Mouse (Mus musculus) kidney, adult 8-10 months (tissue): ENCODE results near the gene Bpnt1.
A peak's percentile ranks its signal among the peaks of the same experiment; 100 is the strongest.
"Not testable (repeated sequence)": the region's sequence is repeated elsewhere in the genome, so short reads cannot be mapped to it uniquely, and the experiment has no call there.

ENCODE experiments used
- DNase-seq, 2 experiments: peaks; one replicate each; pipeline ENCODE4 v3.0.0; 2022

Gene Bpnt1

DNA sequence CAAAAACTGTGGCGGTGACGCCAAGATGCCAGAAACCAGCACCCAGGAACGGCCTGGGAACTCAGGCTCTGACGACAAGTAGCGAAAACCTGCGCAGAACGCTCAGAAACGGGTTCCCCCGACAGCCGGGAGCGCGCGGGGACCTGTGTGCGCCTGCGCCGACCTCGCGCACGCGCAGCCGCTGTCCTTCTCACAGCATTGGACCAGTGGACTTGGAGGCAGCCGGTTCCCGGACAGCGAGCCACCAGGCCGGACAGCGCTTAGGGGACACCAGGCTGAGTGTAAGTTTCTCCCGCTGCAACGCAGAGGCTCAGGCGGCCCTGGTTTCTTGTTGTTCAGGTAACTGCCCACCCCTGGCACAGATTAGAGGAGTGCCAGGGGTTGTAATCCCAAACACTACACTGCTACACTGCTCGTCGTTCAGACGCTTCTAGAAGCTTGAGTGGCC lies at the start of gene Bpnt1:
Bpnt1 (plus strand) TSS at position 167 of the 448 bp plus-strand sequence.
- DNase-seq, result peak; percentile 87 to 88

DNA sequence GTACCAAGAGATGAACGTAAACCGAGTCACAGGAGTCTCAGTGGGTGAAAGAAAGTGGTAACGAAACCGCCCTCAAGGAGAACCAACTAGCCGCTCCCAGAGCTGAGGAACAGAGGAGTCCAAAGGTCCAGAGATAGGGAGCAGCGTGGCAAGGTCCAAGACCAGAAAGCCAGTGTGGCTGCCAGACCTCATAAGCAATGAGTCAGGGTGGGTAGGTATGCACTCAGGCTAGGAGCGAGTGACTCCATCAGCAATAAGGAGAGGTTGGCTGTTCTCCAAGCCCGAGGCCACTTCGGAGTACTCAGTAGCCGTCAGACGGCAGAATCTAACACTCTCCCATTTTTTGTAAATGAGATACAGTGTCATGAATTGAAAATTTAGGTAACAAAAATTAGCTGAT lies 49.1 kb upstream of the Bpnt1 start:
- peak; percentile 63 to 68 for DNase-seq

DNA sequence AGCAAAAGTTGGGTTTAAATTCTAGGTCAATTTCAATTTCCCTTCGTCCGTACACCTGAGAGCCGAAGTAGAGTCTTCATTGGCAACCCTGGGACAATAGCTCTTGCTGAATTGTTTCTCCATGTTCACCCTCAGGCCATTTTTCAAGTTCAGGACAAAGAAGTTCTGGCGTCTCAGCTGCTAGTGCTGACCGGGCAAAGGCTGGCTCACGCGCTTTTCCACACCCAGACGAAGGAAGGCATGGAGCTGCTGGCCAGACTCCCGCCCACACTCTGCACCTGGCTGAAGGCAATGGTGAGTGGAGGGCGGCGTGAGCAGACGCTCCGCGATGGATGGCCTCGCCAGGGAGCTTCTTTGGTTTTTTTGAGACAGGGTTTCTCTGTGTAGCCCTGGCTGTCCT lies 48.7 kb upstream of the Bpnt1 start:
- DNase-seq, result peak in 1 of 2 experiments; percentile 25

DNA sequence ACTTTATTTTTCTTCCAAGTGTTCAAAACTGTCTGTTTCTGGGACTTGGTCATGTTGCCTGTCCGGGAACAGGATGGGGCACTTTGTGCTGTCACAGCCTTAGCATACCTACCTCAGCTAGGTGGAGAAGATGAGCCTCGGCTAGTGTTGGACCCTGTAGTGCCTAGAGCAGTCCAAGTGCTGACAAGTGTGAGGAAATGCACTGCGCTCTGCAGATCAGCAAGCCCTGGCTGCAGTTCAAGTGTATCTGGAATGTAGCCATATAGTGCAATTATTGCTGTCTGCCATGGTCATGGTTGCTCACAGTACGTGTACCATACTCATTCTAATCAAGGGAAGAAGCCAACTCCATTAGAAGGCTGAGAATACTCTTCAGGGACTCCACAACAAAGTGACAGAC lies 47.2 kb upstream of the Bpnt1 start:
- peak; percentile 43 to 55 for DNase-seq

DNA sequence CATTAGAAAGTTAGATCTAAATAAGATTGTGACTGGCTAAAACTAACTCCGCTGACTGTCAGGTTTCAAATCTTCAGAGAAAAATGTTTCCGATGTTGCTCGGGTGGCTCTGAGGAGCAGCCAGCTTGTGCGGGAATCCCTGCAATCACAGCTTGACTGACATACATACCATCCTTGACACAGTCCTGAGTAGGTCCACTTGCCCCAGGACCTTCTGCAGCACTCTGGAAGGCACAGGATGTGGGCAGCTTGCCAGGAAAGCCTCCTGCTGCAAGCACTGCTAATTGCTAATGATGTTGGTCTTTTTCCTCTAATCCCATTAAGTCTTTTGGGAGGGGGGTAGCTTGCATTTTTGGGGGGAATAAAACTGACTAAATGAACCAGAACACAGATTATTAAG lies 46.8 kb upstream of the Bpnt1 start:
- peak in 1 of 2 experiments; percentile 60 for DNase-seq

DNA sequence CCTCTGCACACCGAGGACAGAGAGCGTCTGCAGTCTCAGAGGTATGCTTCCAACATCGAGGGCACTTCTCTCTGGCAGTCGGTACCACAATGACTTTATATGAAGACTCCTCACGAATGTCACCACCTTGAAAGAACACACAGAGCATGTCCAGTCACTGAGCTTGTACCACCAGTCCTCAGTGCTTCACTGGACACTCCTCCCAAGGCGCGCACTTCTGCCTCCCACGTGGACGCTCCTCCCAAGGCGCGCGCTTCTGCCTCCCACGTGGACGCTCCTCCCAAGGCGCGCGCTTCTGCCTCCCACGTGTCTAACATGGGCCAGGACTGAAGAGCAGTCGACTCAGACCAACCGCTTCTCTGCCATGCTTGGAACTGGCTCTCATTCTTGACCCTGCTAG lies 44.9 kb upstream of the Bpnt1 start:
- DNase-seq, result no peak

DNA sequence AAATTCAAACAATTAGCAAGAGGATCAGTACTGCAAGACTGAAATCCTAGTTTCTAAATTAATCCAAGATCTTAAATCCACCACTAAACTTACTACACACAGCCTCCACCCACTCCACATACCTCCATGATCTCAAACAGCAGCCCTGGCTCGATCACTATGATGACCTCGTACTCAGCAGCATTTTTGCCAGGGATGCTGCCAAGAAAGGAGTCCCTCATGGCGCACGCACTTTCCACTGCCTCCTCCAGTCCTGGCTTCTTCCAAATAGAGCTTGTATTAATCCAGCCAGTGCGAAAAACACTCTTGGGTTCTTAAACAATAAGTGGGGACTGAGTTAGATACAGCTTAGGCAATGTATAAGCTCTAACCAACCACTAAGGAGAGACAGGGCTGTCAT lies 42.7 kb upstream of the Bpnt1 start:
- DNase-seq, result no peak

DNA sequence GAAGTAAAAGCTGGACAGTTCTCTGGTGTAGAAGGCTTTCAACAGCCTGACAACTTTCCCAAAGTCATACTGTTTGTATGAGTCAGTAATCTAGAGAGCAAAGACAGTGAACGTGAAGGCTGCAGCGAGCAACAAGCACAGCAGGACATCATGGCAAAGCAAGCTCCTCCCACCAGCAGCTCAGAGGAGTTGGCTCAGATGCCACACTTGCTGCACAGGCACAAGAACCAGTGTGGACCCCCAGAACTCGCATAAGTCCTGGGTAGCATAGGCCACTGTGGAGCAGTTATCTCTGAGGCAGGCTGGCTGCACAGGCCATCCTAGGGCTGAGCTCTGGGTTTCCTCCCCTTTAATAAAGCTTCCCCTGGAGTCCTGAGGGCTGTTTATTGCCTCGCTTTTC lies 40.6 kb upstream of the Bpnt1 start:
- no peak for DNase-seq

DNA sequence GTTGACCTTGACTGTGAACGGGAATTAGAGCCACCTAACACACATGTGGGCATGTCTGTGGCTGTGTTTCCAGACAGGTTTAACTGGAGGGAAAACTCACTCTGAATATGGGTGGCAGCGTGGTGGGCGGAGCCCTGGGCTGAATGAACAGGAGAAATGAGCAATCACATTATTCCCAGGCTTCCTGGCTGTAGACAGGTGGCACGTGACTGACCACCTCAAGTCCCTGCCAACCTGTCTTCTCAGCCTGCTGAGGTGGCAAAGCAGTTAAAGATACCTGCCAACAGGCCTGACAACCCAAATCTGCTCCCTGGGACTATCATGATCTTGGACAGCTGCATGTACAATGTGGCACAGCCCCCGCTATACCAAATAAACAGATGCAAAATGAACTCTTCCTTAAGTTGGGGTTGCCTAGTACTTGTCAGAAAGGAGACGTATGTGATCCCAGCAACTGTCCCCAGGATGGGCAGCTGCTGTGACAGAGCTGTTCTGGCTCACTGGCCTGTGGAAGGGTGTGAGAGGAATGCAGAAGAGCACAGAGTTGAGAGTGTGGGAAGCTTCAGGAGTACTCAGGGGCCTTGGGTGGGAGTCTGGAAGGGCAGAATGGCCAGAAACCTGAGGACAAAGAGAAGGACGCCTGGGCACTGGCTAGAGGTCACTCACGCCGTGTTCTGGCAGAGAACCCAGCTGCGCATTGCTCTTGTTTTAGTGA lies 39.1 kb upstream of the Bpnt1 start:
- peak in 1 of 2 experiments; percentile 18 for DNase-seq

DNA sequence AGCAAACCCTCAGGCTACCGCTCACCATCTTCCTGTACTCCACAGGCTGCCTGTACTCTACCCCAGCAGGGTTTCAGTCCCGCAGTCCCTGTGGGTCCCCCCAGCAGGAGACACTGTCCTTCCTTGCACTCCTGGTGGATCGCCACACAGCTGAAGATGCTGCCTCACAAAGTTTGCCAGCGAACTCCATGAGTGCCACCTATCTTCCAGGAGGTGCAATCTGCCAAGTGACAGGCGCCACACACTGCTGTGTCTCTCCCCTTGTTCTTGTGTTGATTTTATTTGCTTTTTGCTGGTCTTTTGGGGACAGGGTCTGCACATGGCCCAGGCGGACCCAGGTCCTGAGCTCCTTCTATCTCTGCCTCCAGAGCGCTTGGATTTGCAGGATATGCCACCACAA lies 35.1 kb upstream of the Bpnt1 start:
- no peak for DNase-seq

DNA sequence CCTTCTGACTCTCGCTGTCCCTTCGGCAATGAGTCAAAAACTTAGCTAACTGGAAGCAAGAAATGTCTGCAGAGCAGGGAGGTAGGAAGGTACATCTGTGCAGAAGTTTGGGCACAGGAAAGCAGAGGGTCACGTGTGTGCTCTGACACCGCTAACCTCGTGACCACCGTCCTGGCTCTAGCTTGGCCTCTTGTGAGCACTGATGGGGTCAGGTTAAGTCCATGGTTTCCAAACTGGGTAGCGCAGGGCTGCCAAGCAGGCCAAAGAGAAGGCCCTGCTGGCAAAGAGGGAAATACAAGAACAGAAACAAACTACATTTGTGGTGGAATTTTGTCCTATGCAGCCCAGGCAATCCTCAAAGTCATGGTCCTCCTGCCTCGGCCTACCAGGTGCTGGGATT lies 33.5 kb upstream of the Bpnt1 start:
- no peak for DNase-seq

DNA sequence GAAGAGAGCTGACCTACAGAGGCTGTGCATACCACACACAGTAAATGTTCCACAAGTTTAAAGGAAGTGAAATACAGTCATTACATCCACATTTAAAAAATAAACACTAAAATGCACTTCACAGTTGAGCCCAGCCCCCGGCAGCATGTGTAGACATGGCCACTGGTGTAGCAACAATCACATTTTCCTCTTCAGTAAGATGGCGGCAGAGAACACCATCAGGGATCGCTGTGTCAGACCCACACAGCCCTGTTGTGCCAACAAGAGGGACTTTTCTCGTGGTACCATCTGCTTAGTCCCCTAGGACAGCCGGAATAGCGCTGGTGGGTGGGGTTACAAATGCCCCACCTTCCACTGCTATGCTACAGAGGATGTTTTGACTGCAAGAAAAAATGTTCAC lies 29.1 kb upstream of the Bpnt1 start:
- no peak for DNase-seq

DNA sequence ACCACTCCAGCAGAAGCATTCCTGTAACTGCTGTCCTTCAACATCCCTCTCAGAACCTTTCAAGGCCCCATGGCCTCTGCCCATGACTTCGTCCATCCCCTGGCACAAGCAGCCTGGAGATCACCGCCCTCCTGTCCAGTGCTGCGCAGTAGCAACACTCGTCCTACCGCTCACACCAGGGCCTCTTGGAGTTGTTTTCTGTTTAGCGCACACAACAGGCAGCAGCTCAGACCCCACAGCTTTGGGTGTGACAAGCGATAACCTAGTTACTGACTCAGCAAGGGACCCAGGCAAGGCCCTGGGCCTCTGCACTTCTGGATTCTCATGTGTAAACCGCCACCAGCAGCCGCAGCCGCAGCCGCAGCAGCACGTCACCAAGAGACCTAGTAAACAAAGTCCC lies 25.1 kb upstream of the Bpnt1 start:
- DNase-seq, result no peak

DNA sequence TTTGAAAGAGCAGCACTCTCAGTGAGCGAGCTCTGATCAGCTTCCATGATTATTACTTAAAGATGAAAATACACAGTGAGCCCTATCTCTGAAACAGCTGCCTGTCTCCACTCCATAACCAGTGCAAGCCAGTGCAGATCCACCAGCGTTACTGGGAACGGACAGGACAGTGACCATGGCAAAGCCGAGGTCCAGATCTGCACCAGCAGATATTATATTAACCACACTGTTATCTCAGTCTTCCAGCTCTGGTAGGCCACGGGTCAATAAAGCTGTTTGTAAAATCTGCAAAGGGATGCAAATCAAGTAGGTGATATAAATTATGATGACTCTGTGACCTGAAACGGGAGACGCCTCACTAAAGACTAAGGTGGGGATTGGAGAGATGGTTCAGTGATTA lies 24.3 kb upstream of the Bpnt1 start:
- no peak for DNase-seq

DNA sequence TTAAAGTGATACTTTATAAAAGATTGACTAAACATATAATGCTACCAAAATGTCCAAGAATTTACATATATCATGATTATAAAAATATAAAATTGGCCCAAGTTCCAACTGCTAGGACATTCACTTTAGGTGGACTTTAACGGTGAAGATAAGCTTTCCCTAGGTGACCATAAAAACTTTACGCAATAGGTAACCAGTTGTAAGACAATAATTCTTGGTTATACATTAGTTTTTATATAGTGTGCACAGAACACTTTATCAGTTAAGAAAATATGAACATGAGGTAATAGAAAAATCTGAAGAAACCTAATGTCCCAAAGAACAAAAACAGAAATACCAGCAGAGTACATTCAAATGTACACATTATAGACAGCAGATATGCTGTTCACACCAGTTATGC lies 23.6 kb upstream of the Bpnt1 start:
- no peak for DNase-seq

DNA sequence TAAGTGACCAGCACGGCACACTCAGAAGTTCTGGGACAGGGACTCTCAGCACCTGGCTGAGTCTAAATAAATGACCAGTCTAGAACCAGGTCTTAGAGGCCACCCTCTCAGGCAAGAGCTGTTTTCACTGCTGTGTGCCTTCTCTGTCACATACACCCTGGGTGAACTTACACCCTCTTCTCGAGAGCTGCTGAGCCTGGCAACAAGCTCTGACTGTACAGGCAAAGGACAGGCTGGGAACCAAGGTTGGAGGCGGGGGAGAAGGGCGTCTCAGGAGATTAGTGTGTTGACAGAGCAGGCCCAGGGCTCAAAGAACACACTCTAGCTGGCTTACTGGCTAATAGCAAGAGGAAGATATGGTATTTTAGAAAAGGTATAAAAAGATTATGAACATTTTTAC lies 23.0 kb upstream of the Bpnt1 start:
- no peak for DNase-seq

DNA sequence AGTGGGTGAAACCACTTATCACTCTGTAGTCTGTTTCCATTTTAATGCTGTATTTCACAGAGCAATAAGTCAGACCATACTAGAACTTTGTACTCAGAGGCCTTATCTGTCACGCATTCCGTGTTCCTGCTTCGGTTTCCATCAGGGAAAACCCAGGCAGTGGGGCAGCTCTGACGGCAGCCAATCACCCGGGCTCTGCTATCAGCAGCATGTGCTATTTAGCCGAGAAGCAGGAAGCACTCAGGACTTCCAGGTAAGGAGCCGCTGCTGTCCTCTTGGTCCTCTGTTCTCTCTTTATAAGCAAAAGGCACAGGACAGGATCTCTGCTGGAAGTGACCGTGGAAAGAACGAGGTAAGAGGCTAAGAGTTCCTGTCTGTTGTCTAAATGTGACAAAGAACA lies 20.0 kb upstream of the Bpnt1 start:
- no peak for DNase-seq

DNA sequence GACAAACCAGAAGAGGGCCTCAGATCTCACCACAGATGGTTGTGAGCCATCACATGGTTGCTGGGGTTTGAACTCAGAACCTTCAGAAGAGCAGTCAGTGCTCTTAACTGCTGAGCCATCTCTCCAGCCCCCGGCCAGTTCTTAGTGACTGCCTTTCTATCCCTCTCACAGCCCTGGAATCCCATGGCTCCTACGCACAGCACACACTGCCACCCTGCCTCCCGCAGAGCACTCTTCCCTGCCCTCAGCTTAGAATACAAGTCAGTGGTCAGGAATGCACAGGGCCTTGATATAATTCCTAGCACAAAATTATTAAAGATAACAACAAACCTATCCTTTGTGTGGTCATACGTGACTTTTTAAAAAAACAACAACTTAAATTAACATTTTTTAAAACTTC lies 17.4 kb upstream of the Bpnt1 start:
- no peak for DNase-seq

DNA sequence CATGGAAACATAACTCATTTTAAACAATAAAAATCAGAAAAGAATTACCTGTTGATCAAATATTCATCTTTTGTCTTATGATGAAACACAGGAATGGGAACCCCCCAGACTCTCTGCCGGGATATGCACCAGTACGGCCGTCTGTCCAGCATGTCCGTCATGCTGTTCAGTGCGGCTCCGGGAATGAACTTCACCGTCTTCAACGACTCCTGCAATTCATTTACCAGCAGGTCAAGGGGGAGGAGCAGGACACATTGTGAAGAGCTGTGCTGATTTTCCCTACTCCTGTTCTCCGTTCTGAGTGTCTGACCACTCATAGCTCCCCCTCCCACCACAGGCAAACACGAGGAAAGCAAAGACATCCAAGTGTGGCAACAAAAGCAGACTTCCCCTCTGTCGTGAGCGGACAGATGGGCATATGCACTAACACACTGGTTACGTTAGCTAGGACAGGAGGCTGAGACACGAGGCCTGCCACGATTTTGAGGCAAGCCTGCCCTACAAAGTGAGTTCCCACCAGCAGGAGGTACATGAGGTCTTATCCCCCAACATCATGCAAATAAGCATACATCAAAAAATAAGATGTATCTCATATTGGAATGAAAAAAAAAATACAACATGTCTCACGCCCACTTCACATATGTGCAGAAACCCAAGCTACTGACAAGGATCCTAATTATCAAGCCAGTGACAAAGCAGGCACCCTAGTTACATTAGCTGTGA lies 15.9 kb upstream of the Bpnt1 start:
- DNase-seq, result peak in 1 of 2 experiments; percentile 45

DNA sequence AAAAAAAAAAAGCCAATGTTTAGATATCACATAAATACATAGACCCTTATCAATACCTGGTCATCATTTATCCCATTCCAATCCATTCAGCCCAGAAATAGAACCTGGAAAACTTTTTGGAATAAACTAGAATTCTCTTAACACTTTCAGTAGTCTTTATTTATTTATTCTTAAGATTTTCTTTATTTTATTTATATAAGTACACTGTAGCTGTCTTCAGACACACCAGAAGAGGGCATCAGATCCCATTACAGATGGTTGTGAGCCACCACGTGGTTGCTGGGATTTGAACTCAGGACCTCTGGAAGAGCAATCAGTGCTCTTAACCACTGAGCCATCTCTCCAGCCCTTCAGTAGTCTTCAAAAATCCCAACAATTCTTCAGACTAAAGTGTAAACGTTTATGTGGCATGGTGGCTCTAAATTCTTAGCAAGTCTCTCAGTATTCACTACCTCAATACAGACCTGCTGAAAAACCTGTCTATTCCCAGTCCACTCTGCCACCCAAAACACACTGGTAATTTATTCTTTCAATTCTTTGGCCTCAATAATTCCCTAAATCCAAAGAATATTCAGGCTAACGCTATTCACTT lies 4.1 kb upstream of the Bpnt1 start:
- DNase-seq, result not testable (repeated sequence)

DNA sequence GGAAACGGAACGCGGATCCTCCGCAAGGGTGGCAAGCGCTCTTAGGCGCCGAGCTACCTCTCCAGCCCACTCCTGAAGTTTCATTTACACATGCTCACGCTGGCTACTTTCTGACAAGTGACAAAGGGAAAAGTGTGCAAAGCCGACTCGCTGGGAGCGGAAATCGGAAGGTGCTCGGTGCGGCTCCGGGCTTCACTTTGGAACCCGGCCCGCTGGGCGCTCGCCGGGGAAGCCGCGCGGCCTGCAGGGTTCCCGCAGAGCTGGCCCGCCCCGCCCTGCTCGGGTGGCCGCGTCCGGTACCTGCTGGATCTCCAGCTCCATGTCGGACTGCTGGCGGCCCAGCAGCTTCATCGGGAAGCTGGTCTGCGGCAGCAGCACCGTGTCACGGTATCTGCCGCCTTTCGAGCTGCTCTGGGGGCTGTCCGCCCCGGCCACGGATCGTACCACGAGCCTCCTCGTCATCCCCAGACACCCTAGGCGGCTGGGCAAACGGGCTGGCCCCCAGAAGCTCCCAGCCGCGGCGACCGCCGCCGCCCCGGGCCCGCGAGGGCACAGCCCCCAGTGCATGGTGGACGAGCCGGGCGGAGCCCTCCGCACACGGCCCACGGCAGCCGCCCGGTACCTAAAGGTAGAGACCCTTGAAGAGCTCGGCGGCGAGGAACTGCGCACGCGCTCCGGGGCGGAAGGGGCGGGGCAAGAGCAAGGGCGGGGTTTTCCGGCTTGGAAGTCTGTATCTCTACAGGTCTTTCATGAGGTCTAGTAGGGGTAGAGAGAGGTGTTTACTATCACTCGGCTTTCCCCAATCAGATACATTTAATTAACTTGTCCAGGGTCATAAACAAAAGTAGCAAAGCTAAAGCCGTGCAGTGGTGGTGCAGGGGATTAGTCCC lies 3.0 kb upstream of the Bpnt1 start, which contains the start of gene Iars2:
Iars2 (minus strand) TSS at position 676 of the 890 bp plus-strand sequence.
- DNase-seq, result peak; percentile 88 to 93

DNA sequence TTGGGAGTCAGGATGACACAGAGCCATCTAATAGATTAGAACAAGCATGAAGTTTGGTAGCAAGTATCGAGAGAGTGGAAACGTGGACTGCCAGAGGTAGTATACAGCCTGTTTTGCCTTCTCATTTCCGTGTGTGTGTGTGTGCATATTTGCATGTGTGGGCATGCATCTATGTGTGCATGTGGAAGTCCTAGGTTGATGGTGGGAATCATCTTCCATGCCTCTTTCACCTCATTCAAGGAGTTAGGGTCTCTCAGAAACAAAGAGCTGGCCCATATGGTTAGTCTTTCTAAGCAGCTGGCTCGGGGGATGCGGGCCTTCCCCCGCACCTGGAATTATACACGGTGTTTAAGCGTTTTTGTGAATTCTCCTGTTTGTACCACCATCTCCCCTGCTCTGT lies 2.1 kb upstream of the Bpnt1 start:
- DNase-seq, result no peak

DNA sequence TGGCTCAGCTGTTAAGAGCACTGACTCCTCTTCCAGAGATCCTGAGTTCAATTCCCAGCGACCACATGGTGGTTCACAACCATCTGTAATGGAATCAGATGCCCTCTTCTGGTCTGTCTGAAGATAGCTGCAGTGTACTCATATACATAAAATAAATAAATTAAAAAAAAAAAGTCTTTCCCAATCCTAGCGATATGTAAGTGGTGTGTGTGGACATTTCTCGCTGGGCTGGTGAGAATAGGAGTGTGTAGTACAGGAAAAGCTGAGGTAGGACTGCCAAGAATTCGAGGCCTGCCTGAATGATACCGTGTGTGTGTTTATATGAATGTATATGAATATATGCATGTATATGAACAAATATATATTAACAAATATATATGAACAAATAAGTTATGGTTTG lies 585 bp upstream of the Bpnt1 start:
- no peak for DNase-seq
